In genomic region chr2:147877907-147878306, GRCm38 (mm10) we compare ENCODE assay signal across 12 mouse cellular contexts.
A peak's percentile ranks its signal among the peaks of the same experiment; 100 is the strongest.
DNase-seq lines count a peak whose midpoint lies in the region; ATAC-seq lines count a peak whose summit lies in the region.
"Had no signal": no experiment of that assay in that cellular context is flagged by ENCODE, and none has a peak within 500 bp of the region (broad histone marks: within the 10 kb centered on the region; RNA-seq: fewer than 3 reads in every experiment).

No protein-coding gene starts in this region.

- no peak overlapping the region for H3K4me3 ChIP-seq in heart, embryonic 13.5 days
- no peak overlapping the region for H3K4me3 ChIP-seq in lung, embryonic 16.5 days (ENCODE audit: low read length)
- no peak overlapping the region for H3K4me3 ChIP-seq in hindbrain, embryonic 14.5 days (replicated peaks; ENCODE audit: low read length)
- H3K4me3 ChIP-seq: liver, embryonic 15.5 days had no signal

- peaks cover 14% of the 10 kb centered on the region for H3K4me1 ChIP-seq in heart, embryonic 13.5 days
- peaks cover 15% of the 10 kb centered on the region for H3K4me1 ChIP-seq in lung, embryonic 16.5 days (replicated peaks; ENCODE audit: control insufficient read depth, insufficient read depth, low read length)
- peaks cover 9% of the 10 kb centered on the region for H3K4me1 ChIP-seq in hindbrain, embryonic 14.5 days (replicated peaks; ENCODE audit: control insufficient read depth, insufficient read depth, low read length)
- H3K4me1 ChIP-seq: liver, embryonic 15.5 days had no signal

- no peaks in the 10 kb centered on the region for H3K9me3 ChIP-seq in heart, embryonic 13.5 days
- H3K9me3 ChIP-seq in lung, embryonic 16.5 days (ENCODE audit: control insufficient read depth, low read length): no peaks in the 10 kb centered on the region
- H3K9me3 ChIP-seq in hindbrain, embryonic 14.5 days (ENCODE audit: control insufficient read depth, low read length): no peaks in the 10 kb centered on the region
- H3K9me3 ChIP-seq: liver, embryonic 15.5 days had no signal

- no peak for DNase-seq in heart, postnatal 10 days
- no peak for DNase-seq in lung, postnatal 36 days
- DNase-seq in hindbrain, embryonic 14.5 days (ENCODE audit: low spot score): no peak
- peak; percentile 25 for DNase-seq in retina, embryonic 14.5 days (ENCODE audit: low spot score)
- DNase-seq in layer of hippocampus, postnatal 10 days (ENCODE audit: low spot score in 2 of 2): no peak
- no peak for DNase-seq in left cerebral cortex, postnatal 4 days
- DNase-seq: heart, adult 11 months; thymus, adult 2 months had no signal

- H3K27me3 ChIP-seq in heart, embryonic 13.5 days (replicated peaks): peaks cover 11% of the 10 kb centered on the region
- no peaks in the 10 kb centered on the region for H3K27me3 ChIP-seq in lung, embryonic 16.5 days (ENCODE audit: control insufficient read depth, insufficient read depth, low read depth, low read length)
- H3K27me3 ChIP-seq in hindbrain, embryonic 14.5 days (ENCODE audit: control insufficient read depth, insufficient read depth, low read length): peaks cover 77% of the 10 kb centered on the region
- H3K27me3 ChIP-seq: liver, embryonic 15.5 days had no signal

- H3K9ac ChIP-seq in heart, embryonic 13.5 days: no peak overlapping the region
- H3K9ac ChIP-seq in lung, embryonic 16.5 days (ENCODE audit: low read length): no peak overlapping the region
- no peak overlapping the region for H3K9ac ChIP-seq in hindbrain, embryonic 14.5 days
- H3K9ac ChIP-seq: liver, embryonic 15.5 days had no signal

- WGBS in heart, embryonic 13.5 days: 35% methylated on average over 13 of the region's 13 CpGs
- 27% methylated on average over 13 of the region's 13 CpGs for WGBS in lung, embryonic 16.5 days
- 18% methylated on average over 13 of the region's 13 CpGs for WGBS in hindbrain, embryonic 14.5 days

- intact Hi-C loops in heart, postnatal 10 days (cut with DNase I): no loop called here
- intact Hi-C loops in left cerebral cortex, postnatal 4 days (cut with DNase I): no loop called here

- ATAC-seq in heart, embryonic 13.5 days (ENCODE audit: extremely low read depth, insufficient number of reproducible peaks, low FRiP score, low TSS enrichment): no peak
- no peak for ATAC-seq in lung, embryonic 16.5 days (ENCODE audit: low read depth)
- no peak for ATAC-seq in hindbrain, embryonic 14.5 days (ENCODE audit: low FRiP score)
- ATAC-seq: inflammation-experienced regulatory T-cells, adult 6 months had no signal

- H3K4me2 ChIP-seq in heart, embryonic 13.5 days: peak overlapping the region; percentile 77; the same call in 1 of the 2 replicates
- H3K4me2 ChIP-seq in lung, embryonic 16.5 days (ENCODE audit: low read depth, low read length): peak overlapping the region; percentile 52
- peak overlapping the region; percentile 58 for H3K4me2 ChIP-seq in hindbrain, embryonic 14.5 days (replicated peaks)

- no peaks in the 10 kb centered on the region for H3K36me3 ChIP-seq in heart, embryonic 13.5 days
- H3K36me3 ChIP-seq in lung, embryonic 16.5 days (ENCODE audit: control insufficient read depth, insufficient read depth, low read length): no peaks in the 10 kb centered on the region
- no peaks in the 10 kb centered on the region for H3K36me3 ChIP-seq in hindbrain, embryonic 14.5 days (replicated peaks; ENCODE audit: control insufficient read depth, insufficient read depth)
- H3K36me3 ChIP-seq: liver, embryonic 15.5 days had no signal

- H3K27ac ChIP-seq in heart, embryonic 13.5 days (replicated peaks): no peak overlapping the region
- H3K27ac ChIP-seq in lung, embryonic 16.5 days (ENCODE audit: low read length): no peak overlapping the region
- H3K27ac ChIP-seq in hindbrain, embryonic 14.5 days: no peak overlapping the region
- H3K27ac ChIP-seq: liver, embryonic 15.5 days had no signal
